Mouse (Mus musculus): Measurements from ENCODE around the gene Zbtb42. TPM values are rescaled to one million over a fixed set of nuclear protein-coding genes. Genes with fewer than 3 reads are reported as not detected.

Zbtb42 gene
- total RNA-seq, 1 experiment = 1.8 TPM

GRCm38 (mm10) chr12:112639526-112639925 lies 39.1 kb upstream of the Zbtb42 start:
- Histone ChIP-seq H3K9me3 (ENCODE audit: control insufficient read depth, insufficient read depth, low read depth, low read length) (no peaks in the 10 kb centered on the region), H3K4me3 (ENCODE audit: insufficient read depth in 1 of 2, low read depth in 1 of 2, low read length in 2 of 2, poor library complexity in 1 of 2, severe bottlenecking in 1 of 2) (no peak overlapping the region), H3K36me3 (ENCODE audit: control insufficient read depth, insufficient read depth, low read length, poor library complexity, severe bottlenecking) (no peaks in the 10 kb centered on the region), H3K27ac (ENCODE audit: insufficient read depth, low read depth, low read length, poor library complexity, severe bottlenecking) (no peak overlapping the region), H3K9ac (ENCODE audit: insufficient read depth, low read depth, low read length, poor library complexity, severe bottlenecking) (no peak overlapping the region), H3K4me1 (ENCODE audit: control insufficient read depth in 2 of 2, insufficient read depth in 2 of 2, low read length in 2 of 2, poor library complexity in 1 of 2) (no peaks in the 10 kb centered on the region)
- DNase-seq (ENCODE audit: low read depth, low spot score) = no peak
- in situ Hi-C loops (cut with MboI; ENCODE audit: low sequenced_read_pairs in 2 of 2, unreplicated experiment in 2 of 2) = no loop called here
- TF ChIP-seq CHD2 (IDR thresholded peaks at IDR 0.05; ENCODE audit: low read depth, low read length) (no peak), ZNF384 (IDR thresholded peaks at IDR 0.05; ENCODE audit: low read depth, low read length) (no peak), ZC3H11A (IDR thresholded peaks at IDR 0.05; ENCODE audit: borderline replicate concordance, low read depth, low read length) (no peak), MAFK (IDR thresholded peaks at IDR 0.05; ENCODE audit: insufficient read depth, low read depth, low read length) (no peak), HCFC1 (IDR thresholded peaks at IDR 0.05; ENCODE audit: borderline replicate concordance, insufficient read depth, low read length) (no peak)

- Histone ChIP-seq H3K4me3 (ENCODE audit: insufficient read depth in 1 of 2, low read depth in 1 of 2, low read length in 2 of 2, poor library complexity in 1 of 2, severe bottlenecking in 1 of 2) (no peak overlapping the region), H3K4me1 (ENCODE audit: control insufficient read depth in 2 of 2, insufficient read depth in 2 of 2, low read length in 2 of 2, poor library complexity in 1 of 2) (peaks cover 0 to 10% of the 10 kb centered on the region in 2 experiments; a peak in 2 of 4 replicates), H3K27ac (ENCODE audit: insufficient read depth, low read depth, low read length, poor library complexity, severe bottlenecking) (no peak overlapping the region), H3K9ac (ENCODE audit: insufficient read depth, low read depth, low read length, poor library complexity, severe bottlenecking) (no peak overlapping the region), H3K36me3 (ENCODE audit: control insufficient read depth, insufficient read depth, low read length, poor library complexity, severe bottlenecking) (peaks cover 14% of the 10 kb centered on the region), H3K9me3 (ENCODE audit: control insufficient read depth, insufficient read depth, low read depth, low read length) (no peaks in the 10 kb centered on the region)
- no peak for DNase-seq (ENCODE audit: low read depth, low spot score)
- in situ Hi-C loops (cut with MboI; ENCODE audit: low sequenced_read_pairs in 2 of 2, unreplicated experiment in 2 of 2) = no loop called here
- TF ChIP-seq HCFC1 (IDR thresholded peaks at IDR 0.05; ENCODE audit: borderline replicate concordance, insufficient read depth, low read length) (no peak), MAFK (IDR thresholded peaks at IDR 0.05; ENCODE audit: insufficient read depth, low read depth, low read length) (no peak)
These were observed 35.5 kb upstream of the Zbtb42 start for GRCm38 (mm10) chr12:112643126-112643525.

GRCm38 (mm10) chr12:112644180-112644854 lies 34.3 kb upstream of the Zbtb42 start, which contains the start of gene Siva1:
TSS of gene Siva1 (plus strand) at chr12:112644679.
- Histone ChIP-seq H3K36me3 (ENCODE audit: control insufficient read depth, insufficient read depth, low read length, poor library complexity, severe bottlenecking) (peaks cover 25% of the 10 kb centered on the region), H3K9ac (ENCODE audit: insufficient read depth, low read depth, low read length, poor library complexity, severe bottlenecking) (peak within 1 kb of the TSS; percentile 92), H3K9me3 (ENCODE audit: control insufficient read depth, insufficient read depth, low read depth, low read length) (no peaks in the 10 kb centered on the region), H3K4me3 (ENCODE audit: insufficient read depth in 1 of 2, low read depth in 1 of 2, low read length in 2 of 2, poor library complexity in 1 of 2, severe bottlenecking in 1 of 2) (peak within 1 kb of the TSS; percentile 81 to 83), H3K27ac (ENCODE audit: insufficient read depth, low read depth, low read length, poor library complexity, severe bottlenecking) (peak within 1 kb of the TSS; percentile 58), H3K4me1 (ENCODE audit: control insufficient read depth in 2 of 2, insufficient read depth in 2 of 2, low read length in 2 of 2, poor library complexity in 1 of 2) (peaks cover 0 to 13% of the 10 kb centered on the region in 2 experiments; a peak in 2 of 4 replicates)
- DNase-seq (ENCODE audit: low read depth, low spot score) = peak; percentile 98
- in situ Hi-C loops (cut with MboI; ENCODE audit: low sequenced_read_pairs in 2 of 2, unreplicated experiment in 2 of 2) = no loop called here
- TF ChIP-seq MAFK (IDR thresholded peaks at IDR 0.05; ENCODE audit: insufficient read depth, low read depth, low read length) (no peak), CHD2 (IDR thresholded peaks at IDR 0.05; ENCODE audit: low read depth, low read length) (0 out of 2 replicates have a peak, but pooled peaks have one; percentile 14), ZC3H11A (IDR thresholded peaks at IDR 0.05; ENCODE audit: borderline replicate concordance, low read depth, low read length) (no peak), HCFC1 (IDR thresholded peaks at IDR 0.05; ENCODE audit: borderline replicate concordance, insufficient read depth, low read length) (0 out of 2 replicates have a peak, but pooled peaks have one; percentile 22)

- peak overlapping the region; percentile 81 to 83 for H3K4me3 ChIP-seq (ENCODE audit: insufficient read depth in 1 of 2, low read depth in 1 of 2, low read length in 2 of 2, poor library complexity in 1 of 2, severe bottlenecking in 1 of 2)
- DNase-seq (ENCODE audit: low read depth, low spot score) = no peak
- H3K4me1 ChIP-seq (ENCODE audit: control insufficient read depth in 2 of 2, insufficient read depth in 2 of 2, low read length in 2 of 2, poor library complexity in 1 of 2) = peaks cover 0 to 13% of the 10 kb centered on the region in 2 experiments; a peak in 2 of 4 replicates
- H3K36me3 ChIP-seq (ENCODE audit: control insufficient read depth, insufficient read depth, low read length, poor library complexity, severe bottlenecking) = peaks cover 29% of the 10 kb centered on the region
- H3K9ac ChIP-seq (ENCODE audit: insufficient read depth, low read depth, low read length, poor library complexity, severe bottlenecking) = peak overlapping the region; percentile 92
- peak overlapping the region; percentile 58 for H3K27ac ChIP-seq (ENCODE audit: insufficient read depth, low read depth, low read length, poor library complexity, severe bottlenecking)
- in situ Hi-C loops (cut with MboI; ENCODE audit: low sequenced_read_pairs in 2 of 2, unreplicated experiment in 2 of 2) = no loop called here
- 0 out of 2 replicates have a peak, but pooled peaks have one; percentile 3 for TF ChIP-seq CHD2 (IDR thresholded peaks at IDR 0.05; ENCODE audit: low read depth, low read length)
- no peak for TF ChIP-seq ZNF384 (IDR thresholded peaks at IDR 0.05; ENCODE audit: low read depth, low read length)
- no peaks in the 10 kb centered on the region for H3K9me3 ChIP-seq (ENCODE audit: control insufficient read depth, insufficient read depth, low read depth, low read length)
These were observed 33.6 kb upstream of the Zbtb42 start for GRCm38 (mm10) chr12:112644855-112645506.

Measured in ES-E14 (cell line).